Mouse (Mus musculus): ENCODE data around the gene Efna3. TPM values are rescaled to one million over a fixed set of nuclear protein-coding genes. Genes with fewer than 3 reads are reported as not detected.
A peak's percentile ranks its signal among the peaks of the same experiment; 100 is the strongest.

Gene Efna3
- polyA plus RNA-seq, 1 experiment from 2014 or later = 30.1 TPM

DNA sequence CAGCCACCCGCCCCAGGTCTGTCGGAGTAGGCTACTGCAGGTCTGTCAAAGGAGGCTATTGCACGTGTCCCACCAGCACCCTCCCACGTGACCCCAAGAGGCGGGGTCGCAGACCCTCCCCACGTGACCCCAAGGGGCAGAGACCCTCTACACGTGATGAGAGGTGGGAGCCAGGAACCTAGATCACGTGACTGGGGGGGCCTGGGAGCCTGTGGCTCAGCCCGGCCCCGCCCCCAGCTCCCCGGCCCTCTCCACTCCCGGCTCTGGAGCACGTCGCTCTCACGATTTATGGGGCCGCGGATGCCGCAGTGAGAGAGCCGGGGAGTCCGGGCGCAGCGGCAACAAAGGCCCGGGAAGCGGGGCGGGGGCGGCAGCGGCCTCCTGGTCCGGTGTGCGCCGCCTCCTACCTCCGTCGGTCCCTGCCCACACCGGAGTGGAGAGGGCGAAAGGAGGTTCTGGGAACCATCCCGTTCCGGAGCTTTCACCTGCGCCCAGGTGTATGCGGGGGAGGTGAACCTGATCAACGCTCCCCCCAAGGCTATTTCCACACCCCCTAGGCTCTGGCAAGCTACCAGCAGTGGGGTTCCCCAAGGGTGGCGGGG is 2.1 kb downstream of the Efna3 start:
- Histone ChIP-seq H3K27me3 (replicated peaks; ENCODE audit: control insufficient read depth, insufficient read depth, low read length) (peaks cover 41% of the 10 kb centered on the region), H3K36me3 (ENCODE audit: control insufficient read depth, insufficient read depth, low read length) (no peaks in the 10 kb centered on the region), H3K9me3 (replicated peaks; ENCODE audit: control insufficient read depth, low read length) (no peaks in the 10 kb centered on the region), H3K27ac (ENCODE audit: low read depth, low read length) (peak overlapping the region; percentile 83), H3K4me1 (ENCODE audit: control insufficient read depth, insufficient read depth, low read length) (peaks cover 26% of the 10 kb centered on the region), H3K9ac (ENCODE audit: low read length) (peak overlapping the region; percentile 75), H3K4me2 (ENCODE audit: low read length) (peak overlapping the region; percentile 90), H3K4me3 (ENCODE audit: low read depth, low read length) (peak overlapping the region; percentile 59)
- under 1% methylated on average over 41 of the region's 41 CpGs for WGBS
- DNase-seq (ENCODE audit: low spot score) (peak; percentile 76), ATAC-seq (0 out of 2 replicates have a peak, but pooled peaks have one; percentile 9)

DNA sequence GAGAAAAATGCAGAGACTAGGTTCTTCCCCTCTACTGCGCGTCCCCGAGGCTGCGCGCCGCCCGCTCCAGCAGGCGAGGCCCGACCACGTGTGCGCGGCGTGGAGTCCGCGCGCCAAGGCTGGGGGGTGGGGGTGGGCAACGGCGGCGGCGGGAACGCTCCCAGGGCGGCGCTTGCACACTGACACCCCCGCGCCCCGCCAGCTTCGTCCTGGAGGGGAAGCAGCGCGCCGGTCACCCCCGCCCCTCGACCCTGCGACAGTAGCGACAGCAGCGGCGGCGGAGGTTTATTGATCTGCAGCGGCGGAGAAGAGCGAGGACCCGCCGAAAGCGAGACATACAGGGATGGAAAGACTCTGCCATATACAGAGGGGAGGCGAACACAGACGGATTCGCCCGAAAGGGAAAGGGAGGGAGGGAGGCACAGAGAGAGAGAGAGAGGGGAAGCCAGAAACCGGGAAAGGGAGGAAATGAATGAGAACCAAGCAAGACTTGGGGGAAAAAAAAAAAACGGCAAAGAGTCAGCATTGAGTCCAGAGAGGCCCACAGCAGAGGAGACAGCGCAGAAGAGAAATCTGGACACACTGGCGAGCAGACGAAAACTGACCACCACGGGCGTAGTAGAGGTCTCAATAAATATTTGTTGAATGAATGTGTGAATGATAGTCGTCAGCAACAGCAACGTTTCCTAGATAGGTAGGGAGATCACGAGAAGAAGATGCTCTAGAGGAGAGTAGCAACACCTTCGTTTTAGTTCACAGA is 3.0 kb downstream of the Efna3 start:
- ATAC-seq (no peak), DNase-seq (ENCODE audit: low spot score) (peak; percentile 58)
- WGBS = 4% methylated on average over 55 of the region's 58 CpGs
- H3K4me3 ChIP-seq (ENCODE audit: low read depth, low read length) = peak overlapping the region; percentile 59
- H3K4me2 ChIP-seq (ENCODE audit: low read length) = peak overlapping the region; percentile 90
- no peaks in the 10 kb centered on the region for H3K9me3 ChIP-seq (replicated peaks; ENCODE audit: control insufficient read depth, low read length)
- peak overlapping the region; percentile 33; the same call in 1 of the 2 replicates for H3K27ac ChIP-seq (ENCODE audit: low read depth, low read length)
- H3K36me3 ChIP-seq (ENCODE audit: control insufficient read depth, insufficient read depth, low read length) = no peaks in the 10 kb centered on the region
- H3K27me3 ChIP-seq (replicated peaks; ENCODE audit: control insufficient read depth, insufficient read depth, low read length) = peaks cover 41% of the 10 kb centered on the region
- peaks cover 31% of the 10 kb centered on the region for H3K4me1 ChIP-seq (ENCODE audit: control insufficient read depth, insufficient read depth, low read length)
- H3K9ac ChIP-seq (ENCODE audit: low read length) = peak overlapping the region; percentile 58

DNA sequence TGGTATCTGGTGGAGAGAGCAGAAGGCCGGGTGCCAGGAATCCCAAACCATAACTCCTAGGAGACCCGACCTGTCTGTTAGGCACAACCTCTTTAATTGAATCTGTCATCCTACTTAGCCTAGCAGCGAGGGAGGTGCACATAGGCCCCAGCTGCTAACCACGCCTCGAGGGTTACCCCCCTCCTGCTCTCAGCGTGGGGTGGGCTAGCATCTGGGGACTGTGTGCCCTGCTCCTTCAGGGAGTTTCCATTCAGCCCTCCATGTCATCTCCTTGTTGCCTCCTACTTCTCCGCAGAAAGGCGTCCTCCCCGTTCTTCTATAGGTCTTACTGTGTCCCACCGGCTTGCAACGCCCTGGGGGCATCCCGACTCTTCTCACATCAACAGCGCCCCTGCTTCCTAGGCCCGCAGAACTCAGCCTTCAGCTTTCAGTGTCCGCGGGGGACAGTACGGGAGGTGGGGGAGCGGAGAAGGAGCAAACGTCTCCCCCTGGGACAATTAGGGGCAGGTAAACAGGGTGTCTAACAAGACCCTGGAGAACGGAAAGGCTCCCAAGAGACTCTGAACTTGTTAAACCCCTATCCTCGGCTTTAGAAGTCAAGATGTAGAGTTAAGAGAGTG is 3.7 kb downstream of the Efna3 start:
- no peak overlapping the region for H3K27ac ChIP-seq (ENCODE audit: low read depth, low read length)
- DNase-seq (ENCODE audit: low spot score) (no peak), ATAC-seq (no peak)
- H3K9ac ChIP-seq (ENCODE audit: low read length) = peak overlapping the region; percentile 58; the same call in 1 of the 2 replicates
- peaks cover 3% of the 10 kb centered on the region; the same call in 1 of the 2 replicates for H3K36me3 ChIP-seq (ENCODE audit: control insufficient read depth, insufficient read depth, low read length)
- H3K4me1 ChIP-seq (ENCODE audit: control insufficient read depth, insufficient read depth, low read length) = peaks cover 31% of the 10 kb centered on the region
- H3K4me3 ChIP-seq (ENCODE audit: low read depth, low read length) = peak overlapping the region; percentile 59
- no peaks in the 10 kb centered on the region for H3K9me3 ChIP-seq (replicated peaks; ENCODE audit: control insufficient read depth, low read length)
- peak overlapping the region; percentile 90 for H3K4me2 ChIP-seq (ENCODE audit: low read length)
- H3K27me3 ChIP-seq (replicated peaks; ENCODE audit: control insufficient read depth, insufficient read depth, low read length) = peaks cover 41% of the 10 kb centered on the region
- 9% methylated on average over 21 of the region's 21 CpGs for WGBS

DNA sequence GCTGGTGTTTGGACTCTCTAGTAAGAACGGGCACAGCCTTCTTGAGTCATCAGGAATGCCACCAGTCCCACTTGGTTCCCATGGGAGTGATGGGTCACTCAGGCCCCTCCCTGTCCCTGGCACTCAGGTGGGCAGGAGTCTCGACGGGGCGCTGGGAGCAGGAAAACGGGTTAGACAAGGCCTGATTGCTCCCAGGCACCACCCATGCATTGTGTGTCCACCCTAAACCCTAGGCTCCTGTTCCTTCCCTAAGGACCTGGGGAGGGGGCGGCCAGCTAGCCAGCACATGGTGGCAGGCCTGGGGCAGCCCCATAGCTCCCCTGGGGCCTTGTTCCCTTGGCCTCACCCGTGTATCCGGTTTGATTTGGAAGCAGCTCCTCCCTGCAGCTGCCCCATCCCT is 4.4 kb downstream of the Efna3 start:
- H3K9me3 ChIP-seq (replicated peaks; ENCODE audit: control insufficient read depth, low read length) = no peaks in the 10 kb centered on the region
- 77% methylated on average over 8 of the region's 8 CpGs for WGBS
- H3K4me1 ChIP-seq (ENCODE audit: control insufficient read depth, insufficient read depth, low read length) = peaks cover 31% of the 10 kb centered on the region
- no peak overlapping the region for H3K4me3 ChIP-seq (ENCODE audit: low read depth, low read length)
- H3K27ac ChIP-seq (ENCODE audit: low read depth, low read length) = no peak overlapping the region
- ATAC-seq = no peak
- H3K27me3 ChIP-seq (replicated peaks; ENCODE audit: control insufficient read depth, insufficient read depth, low read length) = peaks cover 41% of the 10 kb centered on the region
- DNase-seq (ENCODE audit: low spot score) = no peak
- H3K36me3 ChIP-seq (ENCODE audit: control insufficient read depth, insufficient read depth, low read length) = peaks cover 3% of the 10 kb centered on the region; the same call in 1 of the 2 replicates
- H3K9ac ChIP-seq (ENCODE audit: low read length) = no peak overlapping the region
- no peak overlapping the region for H3K4me2 ChIP-seq (ENCODE audit: low read length)

GRCm38 (mm10) chr3:89317246-89317645 is 5.5 kb downstream of the Efna3 start:
- H3K9ac ChIP-seq (ENCODE audit: low read length) = no peak overlapping the region

DNA sequence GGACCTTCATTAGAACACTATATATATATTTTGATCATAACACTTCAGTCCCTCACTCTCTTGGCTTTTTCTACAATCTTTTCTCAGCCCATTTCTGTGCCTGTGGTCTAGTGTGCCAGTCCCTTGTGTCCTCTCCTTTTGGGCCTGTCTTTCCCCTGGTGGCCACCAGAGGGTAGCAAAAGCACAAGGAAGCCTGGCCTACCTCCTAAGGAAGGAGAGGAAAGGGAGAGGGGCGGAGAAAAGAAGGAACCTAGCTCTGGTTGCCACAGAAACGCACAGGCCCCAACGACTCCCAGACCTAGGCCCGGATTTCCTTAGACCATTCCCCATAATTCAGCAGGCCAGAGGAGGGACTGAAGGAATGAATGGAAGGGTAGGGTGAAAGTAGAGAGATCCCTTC is 5.9 kb downstream of the Efna3 start:
- peak; percentile 50 for ATAC-seq
- Histone ChIP-seq H3K4me2 (ENCODE audit: low read length) (peak overlapping the region; percentile 57; the same call in 1 of the 2 replicates), H3K27me3 (replicated peaks; ENCODE audit: control insufficient read depth, insufficient read depth, low read length) (peaks cover 41% of the 10 kb centered on the region), H3K9me3 (replicated peaks; ENCODE audit: control insufficient read depth, low read length) (no peaks in the 10 kb centered on the region), H3K27ac (ENCODE audit: low read depth, low read length) (no peak overlapping the region), H3K9ac (ENCODE audit: low read length) (no peak overlapping the region), H3K36me3 (ENCODE audit: control insufficient read depth, insufficient read depth, low read length) (peaks cover 3% of the 10 kb centered on the region; the same call in 1 of the 2 replicates), H3K4me1 (ENCODE audit: control insufficient read depth, insufficient read depth, low read length) (peaks cover 31% of the 10 kb centered on the region), H3K4me3 (ENCODE audit: low read depth, low read length) (no peak overlapping the region)
- peak; percentile 95 for DNase-seq (ENCODE audit: low spot score)
- 0% methylated on average over 4 of the region's 4 CpGs for WGBS

More at GRCm38 (mm10) chr3:89317246-89317645, 5.5 kb downstream of the Efna3 start:
- DNase-seq (ENCODE audit: low spot score) (no peak), ATAC-seq (no peak)
- peaks cover 3% of the 10 kb centered on the region; the same call in 1 of the 2 replicates for H3K36me3 ChIP-seq (ENCODE audit: control insufficient read depth, insufficient read depth, low read length)
- no peak overlapping the region for H3K27ac ChIP-seq (ENCODE audit: low read depth, low read length)
- H3K4me1 ChIP-seq (ENCODE audit: control insufficient read depth, insufficient read depth, low read length) = peaks cover 31% of the 10 kb centered on the region
- 54% methylated on average over 5 of the region's 6 CpGs for WGBS
- H3K4me2 ChIP-seq (ENCODE audit: low read length) = peak overlapping the region; percentile 17; the same call in 1 of the 2 replicates
- no peak overlapping the region for H3K4me3 ChIP-seq (ENCODE audit: low read depth, low read length)
- H3K9me3 ChIP-seq (replicated peaks; ENCODE audit: control insufficient read depth, low read length) = no peaks in the 10 kb centered on the region
- peaks cover 41% of the 10 kb centered on the region for H3K27me3 ChIP-seq (replicated peaks; ENCODE audit: control insufficient read depth, insufficient read depth, low read length)

GRCm38 (mm10) chr3:89315930-89316831 is 6.6 kb downstream of the Efna3 start:
- WGBS = 10% methylated on average over 40 of the region's 40 CpGs
- H3K36me3 ChIP-seq (ENCODE audit: control insufficient read depth, insufficient read depth, low read length) = peaks cover 3% of the 10 kb centered on the region; the same call in 1 of the 2 replicates
- H3K27ac ChIP-seq (ENCODE audit: low read depth, low read length) = no peak overlapping the region; the same call in 1 of the 2 replicates
- peak overlapping the region; percentile 57 for H3K4me2 ChIP-seq (ENCODE audit: low read length)
- H3K9me3 ChIP-seq (replicated peaks; ENCODE audit: control insufficient read depth, low read length) = no peaks in the 10 kb centered on the region
- H3K4me1 ChIP-seq (ENCODE audit: control insufficient read depth, insufficient read depth, low read length) = peaks cover 30% of the 10 kb centered on the region
- ATAC-seq = peak; percentile 15; the same call in 1 of the 2 replicates
- H3K27me3 ChIP-seq (replicated peaks; ENCODE audit: control insufficient read depth, insufficient read depth, low read length) = peaks cover 36% of the 10 kb centered on the region
- no peak for DNase-seq (ENCODE audit: low spot score)
- H3K9ac ChIP-seq (ENCODE audit: low read length) = peak overlapping the region; percentile 40
- H3K4me3 ChIP-seq (ENCODE audit: low read depth, low read length) = peak overlapping the region; percentile 26; the same call in 1 of the 2 replicates
